Mouse (Mus musculus): Measurements from ENCODE around the gene Pik3ap1. TPM values are rescaled to one million over a fixed set of nuclear protein-coding genes. Genes with fewer than 3 reads are reported as not detected.
A peak's percentile ranks its signal among the peaks of the same experiment; 100 is the strongest.

The Pik3ap1 gene
- polyA plus RNA-seq, 1 experiment from 2014 or later, result 1.3 TPM

GRCm38 (mm10) chr19:41270906-41271305 lies 114.0 kb downstream of the Pik3ap1 start:
- H3K9me3 ChIP-seq (replicated peaks; ENCODE audit: control insufficient read depth, low read length), result no peaks in the 10 kb centered on the region
- no peak overlapping the region for H3K4me2 ChIP-seq
- no peak overlapping the region for H3K4me3 ChIP-seq (ENCODE audit: low read depth, low read length)
- ATAC-seq (replicated peaks; ENCODE audit: insufficient number of reproducible peaks, low FRiP score, low TSS enrichment), result no peak
- no peak overlapping the region for H3K9ac ChIP-seq (ENCODE audit: low read depth, low read length)
- H3K4me1 ChIP-seq (ENCODE audit: control insufficient read depth, insufficient read depth, low read length), result no peaks in the 10 kb centered on the region
- no peak overlapping the region for H3K27ac ChIP-seq (ENCODE audit: low read depth, low read length)
- 70% methylated on average over 7 of the region's 7 CpGs for WGBS (ENCODE audit: insufficient replicate concordance)
- H3K27me3 ChIP-seq (ENCODE audit: control insufficient read depth, insufficient read depth, low read length), result no peaks in the 10 kb centered on the region
- H3K36me3 ChIP-seq (ENCODE audit: control insufficient read depth, insufficient read depth, low read length), result no peaks in the 10 kb centered on the region

- no peak overlapping the region for H3K4me2 ChIP-seq
- no peaks in the 10 kb centered on the region for H3K9me3 ChIP-seq (replicated peaks; ENCODE audit: control insufficient read depth, low read length)
- H3K36me3 ChIP-seq (ENCODE audit: control insufficient read depth, insufficient read depth, low read length), result no peaks in the 10 kb centered on the region
- H3K27ac ChIP-seq (ENCODE audit: low read depth, low read length), result no peak overlapping the region
- no peaks in the 10 kb centered on the region for H3K27me3 ChIP-seq (ENCODE audit: control insufficient read depth, insufficient read depth, low read length)
- no peak for ATAC-seq (replicated peaks; ENCODE audit: insufficient number of reproducible peaks, low FRiP score, low TSS enrichment)
- 61% methylated on average over 9 of the region's 9 CpGs for WGBS (ENCODE audit: insufficient replicate concordance)
- H3K4me3 ChIP-seq (ENCODE audit: low read depth, low read length), result no peak overlapping the region
- H3K4me1 ChIP-seq (ENCODE audit: control insufficient read depth, insufficient read depth, low read length), result no peaks in the 10 kb centered on the region
- H3K9ac ChIP-seq (ENCODE audit: low read depth, low read length), result no peak overlapping the region
These were observed 114.7 kb downstream of the Pik3ap1 start for GRCm38 (mm10) chr19:41270151-41270727.

GRCm38 (mm10) chr19:41266251-41266901 lies 118.5 kb downstream of the Pik3ap1 start:
- Histone ChIP-seq H3K27ac (ENCODE audit: low read depth, low read length) (no peak overlapping the region), H3K9ac (ENCODE audit: low read depth, low read length) (no peak overlapping the region), H3K36me3 (ENCODE audit: control insufficient read depth, insufficient read depth, low read length) (no peaks in the 10 kb centered on the region), H3K4me2 (no peak overlapping the region), H3K4me1 (ENCODE audit: control insufficient read depth, insufficient read depth, low read length) (peaks cover 5% of the 10 kb centered on the region; the same call in 1 of the 2 replicates), H3K4me3 (ENCODE audit: low read depth, low read length) (no peak overlapping the region), H3K27me3 (ENCODE audit: control insufficient read depth, insufficient read depth, low read length) (no peaks in the 10 kb centered on the region), H3K9me3 (replicated peaks; ENCODE audit: control insufficient read depth, low read length) (no peaks in the 10 kb centered on the region)
- ATAC-seq (replicated peaks; ENCODE audit: insufficient number of reproducible peaks, low FRiP score, low TSS enrichment), result no peak
- 46% methylated on average over 8 of the region's 8 CpGs for WGBS (ENCODE audit: insufficient replicate concordance)

GRCm38 (mm10) chr19:41264331-41264799 lies 120.5 kb downstream of the Pik3ap1 start:
- peak overlapping the region; percentile 98 for H3K27ac ChIP-seq (ENCODE audit: low read depth, low read length)

GRCm38 (mm10) chr19:41263630-41264295 lies 121.1 kb downstream of the Pik3ap1 start, which contains the start of gene Tm9sf3:
Tm9sf3 (minus strand) TSS chr19:41263997.
- Histone ChIP-seq H3K27ac (ENCODE audit: low read depth, low read length) (peak within 1 kb of the TSS; percentile 98), H3K9me3 (replicated peaks; ENCODE audit: control insufficient read depth, low read length) (no peaks in the 10 kb centered on the region), H3K4me1 (ENCODE audit: control insufficient read depth, insufficient read depth, low read length) (peaks cover 12% of the 10 kb centered on the region), H3K4me3 (ENCODE audit: low read depth, low read length) (peak within 1 kb of the TSS; percentile 96), H3K36me3 (ENCODE audit: control insufficient read depth, insufficient read depth, low read length) (no peaks in the 10 kb centered on the region), H3K4me2 (peak within 1 kb of the TSS; percentile 67), H3K9ac (ENCODE audit: low read depth, low read length) (peak within 1 kb of the TSS; percentile 99), H3K27me3 (ENCODE audit: control insufficient read depth, insufficient read depth, low read length) (no peaks in the 10 kb centered on the region)
- peak; percentile 89 for ATAC-seq (replicated peaks; ENCODE audit: insufficient number of reproducible peaks, low FRiP score, low TSS enrichment)
- under 1% methylated on average over 65 of the region's 98 CpGs for WGBS (ENCODE audit: insufficient replicate concordance)

More at GRCm38 (mm10) chr19:41264331-41264799, 120.5 kb downstream of the Pik3ap1 start:
- WGBS (ENCODE audit: insufficient replicate concordance), result 27% methylated on average over 13 of the region's 13 CpGs
- Histone ChIP-seq H3K9me3 (replicated peaks; ENCODE audit: control insufficient read depth, low read length) (no peaks in the 10 kb centered on the region), H3K36me3 (ENCODE audit: control insufficient read depth, insufficient read depth, low read length) (no peaks in the 10 kb centered on the region), H3K4me1 (ENCODE audit: control insufficient read depth, insufficient read depth, low read length) (peaks cover 6% of the 10 kb centered on the region; the same call in 1 of the 2 replicates), H3K4me3 (ENCODE audit: low read depth, low read length) (peak overlapping the region; percentile 96), H3K4me2 (peak overlapping the region; percentile 67), H3K27me3 (ENCODE audit: control insufficient read depth, insufficient read depth, low read length) (no peaks in the 10 kb centered on the region), H3K9ac (ENCODE audit: low read depth, low read length) (peak overlapping the region; percentile 99)
- ATAC-seq (replicated peaks; ENCODE audit: insufficient number of reproducible peaks, low FRiP score, low TSS enrichment), result no peak

- 5% methylated on average over 51 of the region's 51 CpGs for WGBS (ENCODE audit: insufficient replicate concordance)
- peak overlapping the region; percentile 99 for H3K9ac ChIP-seq (ENCODE audit: low read depth, low read length)
- H3K4me3 ChIP-seq (ENCODE audit: low read depth, low read length), result peak overlapping the region; percentile 96
- H3K36me3 ChIP-seq (ENCODE audit: control insufficient read depth, insufficient read depth, low read length), result no peaks in the 10 kb centered on the region
- peak; percentile 79 for ATAC-seq (replicated peaks; ENCODE audit: insufficient number of reproducible peaks, low FRiP score, low TSS enrichment)
- no peaks in the 10 kb centered on the region for H3K27me3 ChIP-seq (ENCODE audit: control insufficient read depth, insufficient read depth, low read length)
- H3K4me1 ChIP-seq (ENCODE audit: control insufficient read depth, insufficient read depth, low read length), result peaks cover 14% of the 10 kb centered on the region
- H3K27ac ChIP-seq (ENCODE audit: low read depth, low read length), result peak overlapping the region; percentile 98
- peak overlapping the region; percentile 67 for H3K4me2 ChIP-seq
- H3K9me3 ChIP-seq (replicated peaks; ENCODE audit: control insufficient read depth, low read length), result no peaks in the 10 kb centered on the region
These were observed 121.9 kb downstream of the Pik3ap1 start for GRCm38 (mm10) chr19:41262712-41263629.

- Histone ChIP-seq H3K27ac (ENCODE audit: low read depth, low read length) (no peak overlapping the region), H3K9me3 (replicated peaks; ENCODE audit: control insufficient read depth, low read length) (no peaks in the 10 kb centered on the region), H3K27me3 (ENCODE audit: control insufficient read depth, insufficient read depth, low read length) (no peaks in the 10 kb centered on the region), H3K36me3 (ENCODE audit: control insufficient read depth, insufficient read depth, low read length) (no peaks in the 10 kb centered on the region), H3K4me2 (no peak overlapping the region), H3K4me3 (ENCODE audit: low read depth, low read length) (no peak overlapping the region), H3K9ac (ENCODE audit: low read depth, low read length) (no peak overlapping the region), H3K4me1 (ENCODE audit: control insufficient read depth, insufficient read depth, low read length) (peaks cover 14% of the 10 kb centered on the region)
- WGBS (ENCODE audit: insufficient replicate concordance), result 84% methylated on average over 3 of the region's 3 CpGs
- no peak for ATAC-seq (replicated peaks; ENCODE audit: insufficient number of reproducible peaks, low FRiP score, low TSS enrichment)
These were observed 124.2 kb downstream of the Pik3ap1 start for GRCm38 (mm10) chr19:41260736-41261135.

GRCm38 (mm10) chr19:41259256-41259655 lies 125.6 kb downstream of the Pik3ap1 start:
- Histone ChIP-seq H3K4me1 (ENCODE audit: control insufficient read depth, insufficient read depth, low read length) (peaks cover 8% of the 10 kb centered on the region), H3K36me3 (ENCODE audit: control insufficient read depth, insufficient read depth, low read length) (no peaks in the 10 kb centered on the region), H3K9me3 (replicated peaks; ENCODE audit: control insufficient read depth, low read length) (no peaks in the 10 kb centered on the region), H3K27ac (ENCODE audit: low read depth, low read length) (no peak overlapping the region), H3K4me2 (no peak overlapping the region), H3K27me3 (ENCODE audit: control insufficient read depth, insufficient read depth, low read length) (no peaks in the 10 kb centered on the region), H3K4me3 (ENCODE audit: low read depth, low read length) (no peak overlapping the region), H3K9ac (ENCODE audit: low read depth, low read length) (no peak overlapping the region)
- no peak for ATAC-seq (replicated peaks; ENCODE audit: insufficient number of reproducible peaks, low FRiP score, low TSS enrichment)
- WGBS (ENCODE audit: insufficient replicate concordance), result 78% methylated on average over 6 of the region's 6 CpGs

All from heart, embryonic 11.5 days (tissue).